Mouse (Mus musculus) midbrain, embryonic 16.5 days (tissue): ENCODE results near the gene Zfp143. TPM values are rescaled to one million over a fixed set of nuclear protein-coding genes. Genes with fewer than 3 reads are reported as not detected.
A peak's percentile ranks its signal among the peaks of the same experiment; 100 is the strongest.
"Not testable (repeated sequence)": the region's sequence is repeated elsewhere in the genome, so short reads cannot be mapped to it uniquely, and the experiment has no call there.

Source experiments
- ATAC-seq: fragments of 200-750 bp; cut with Nextera tagmentation; 2 replicates; pipeline ENCODE4 v1.8.0; 2017; ENCODE audit warnings: moderate TSS enrichment
- H3K27ac ChIP-seq: fragments of 300-500 bp; sonication (generic); 2 replicates; pipeline ENCODE4 v1.5.1; 2014; ENCODE audit warnings: mild to moderate bottlenecking, low read length, mixed read lengths
- H3K27me3 ChIP-seq: fragments of 300-500 bp; sonication (generic); 2 replicates; pipeline ENCODE4 v1.6.1; 2014; ENCODE audit warnings: low read depth, low read length, mixed read lengths; ENCODE audit not compliant: control insufficient read depth, insufficient read depth
- H3K36me3 ChIP-seq: fragments of 300-500 bp; sonication (generic); 2 replicates; pipeline ENCODE4 v1.6.1; 2014; ENCODE audit warnings: mild to moderate bottlenecking, low read length, moderate library complexity, mixed read lengths; ENCODE audit not compliant: control insufficient read depth, insufficient read depth
- H3K4me1 ChIP-seq: fragments of 300-500 bp; sonication (generic); 2 replicates; pipeline ENCODE4 v1.6.1; 2014; ENCODE audit warnings: mild to moderate bottlenecking, low read length, mixed read lengths; ENCODE audit not compliant: control insufficient read depth, insufficient read depth
- H3K4me2 ChIP-seq: fragments of 300-500 bp; sonication (generic); 2 replicates; pipeline ENCODE4 v1.6.1; 2014; ENCODE audit warnings: mild to moderate bottlenecking, low read length, mixed read lengths
- H3K4me3 ChIP-seq: fragments of 300-500 bp; sonication (generic); 2 replicates; pipeline ENCODE4 v1.5.1; 2014; ENCODE audit warnings: low read depth, mild to moderate bottlenecking, low read length, moderate library complexity, mixed read lengths
- H3K9ac ChIP-seq: fragments of 300-500 bp; sonication (generic); 2 replicates; pipeline ENCODE4 v1.6.1; 2014; ENCODE audit warnings: low read depth, low read length, mixed read lengths
- H3K9me3 ChIP-seq: fragments of 300-500 bp; sonication (generic); replicated peaks from 2 replicates; pipeline ENCODE4 v1.6.1; 2014; ENCODE audit warnings: mild to moderate bottlenecking, low read length, mixed read lengths; ENCODE audit not compliant: control insufficient read depth, poor library complexity, severe bottlenecking
- WGBS: fragments of 180-500 bp; shearing (Covaris S2); extraction: QIAGEN DNeasy Blood & Tissue Kit; methylation state at CpG from one replicate; pipeline ENCODE4 v1.1.7; 2014; 5-methylcytosine and 5-hydroxymethylcytosine counted together
- polyA plus RNA-seq: library from polyadenylated mRNA; unstranded; fragments of >200 nt; fragmentation: Nextera tagmentation; extraction: Ambion mirVana; gene quantifications from 2 replicates; pipeline ENCODE4 v1.2.1, GENCODE M21; 2015

Gene Zfp143
- polyA plus RNA-seq, 1 experiment from 2014 or later, result 13.8 TPM

DNA sequence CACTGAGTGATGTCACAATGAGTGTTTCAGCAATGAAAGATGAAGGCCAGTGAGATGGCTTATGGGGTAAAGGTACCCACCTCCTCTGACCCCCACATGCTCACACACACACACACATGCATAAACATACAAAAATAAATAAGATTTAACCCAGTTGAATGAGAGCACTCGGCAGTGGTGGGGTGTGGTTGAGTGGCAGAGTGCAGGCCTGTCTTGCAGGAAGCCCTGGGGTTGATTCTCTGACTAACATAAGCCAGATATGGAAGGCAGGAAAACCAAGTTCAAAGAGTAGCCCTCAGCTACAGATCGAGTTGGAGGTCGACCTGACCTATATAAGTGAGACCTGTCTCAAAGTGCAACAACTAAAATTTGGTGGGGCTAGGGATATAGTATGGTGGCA lies 45.6 kb downstream of the Zfp143 start:
- ATAC-seq, result no peak
- Histone ChIP-seq H3K9me3 (no peaks in the 10 kb centered on the region), H3K9ac (no peak overlapping the region), H3K4me1 (no peaks in the 10 kb centered on the region), H3K27me3 (no peaks in the 10 kb centered on the region), H3K4me2 (no peak overlapping the region), H3K27ac (no peak overlapping the region), H3K36me3 (no peaks in the 10 kb centered on the region), H3K4me3 (no peak overlapping the region)
- WGBS, result 90% methylated on average over 3 of the region's 3 CpGs

DNA sequence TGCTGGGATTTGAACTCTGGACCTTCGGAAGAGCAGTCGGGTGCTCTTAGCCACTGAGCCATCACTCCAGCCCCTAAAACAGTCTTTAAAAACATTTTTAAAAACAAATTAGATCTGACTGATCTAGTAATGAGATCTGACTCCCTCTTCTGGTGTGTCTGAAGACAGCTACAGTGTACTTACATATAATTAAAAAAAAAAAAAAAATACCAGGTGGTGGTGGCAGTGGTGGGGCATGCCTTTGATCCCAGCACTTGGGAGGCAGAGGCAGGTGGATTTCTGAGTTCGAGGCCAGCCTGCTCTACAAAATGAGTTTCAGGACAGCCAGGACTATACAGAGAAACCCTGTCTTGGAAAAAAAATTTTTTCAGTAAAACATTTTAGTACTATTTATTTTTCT lies 47.5 kb downstream of the Zfp143 start:
- ATAC-seq, H3K27ac ChIP-seq, H3K36me3 ChIP-seq, H3K27me3 ChIP-seq, H3K9me3 ChIP-seq, H3K4me3 ChIP-seq, H3K4me1 ChIP-seq, H3K4me2 ChIP-seq, H3K9ac ChIP-seq: not testable (repeated sequence)
- WGBS, result 95% methylated on average over 3 of the region's 3 CpGs

DNA sequence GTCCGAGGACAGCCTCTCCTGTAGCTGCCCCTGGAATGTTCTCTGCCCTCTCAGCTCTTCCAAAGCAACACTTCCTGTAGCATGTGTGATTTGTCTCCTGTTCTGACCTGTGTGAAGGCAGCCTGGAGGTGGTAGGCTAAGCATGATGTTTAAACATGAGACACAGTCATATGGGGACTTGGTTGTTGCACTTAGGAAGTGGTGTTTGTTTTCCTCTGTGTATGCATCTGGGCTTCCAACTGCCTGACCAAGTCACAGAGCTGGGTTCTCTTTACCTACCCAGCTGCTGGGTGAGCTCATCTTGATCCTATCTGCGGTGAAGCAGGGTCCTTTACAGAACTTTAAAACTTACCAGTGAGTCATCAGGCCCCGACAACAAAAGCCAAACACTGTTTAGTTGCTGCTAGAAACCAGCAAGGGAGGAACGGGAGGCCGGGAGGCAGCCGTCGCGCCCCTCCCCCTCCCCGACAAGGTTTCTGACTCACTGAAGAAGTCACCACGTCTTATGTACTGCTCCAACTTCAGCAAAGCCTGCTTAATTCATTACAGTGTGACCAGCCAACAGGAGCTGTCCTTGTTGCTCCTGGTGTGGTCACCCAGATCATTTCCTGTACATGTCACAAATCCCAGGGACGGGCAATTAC lies 48.1 kb downstream of the Zfp143 start:
- no peaks in the 10 kb centered on the region for H3K27me3 ChIP-seq
- no peak overlapping the region for H3K27ac ChIP-seq
- H3K9ac ChIP-seq, result no peak overlapping the region
- H3K4me1 ChIP-seq, result no peaks in the 10 kb centered on the region
- H3K9me3 ChIP-seq, result no peaks in the 10 kb centered on the region
- no peak overlapping the region for H3K4me3 ChIP-seq
- no peak overlapping the region for H3K4me2 ChIP-seq
- H3K36me3 ChIP-seq, result no peaks in the 10 kb centered on the region
- ATAC-seq, result no peak
- 18% methylated on average over 11 of the region's 11 CpGs for WGBS

DNA sequence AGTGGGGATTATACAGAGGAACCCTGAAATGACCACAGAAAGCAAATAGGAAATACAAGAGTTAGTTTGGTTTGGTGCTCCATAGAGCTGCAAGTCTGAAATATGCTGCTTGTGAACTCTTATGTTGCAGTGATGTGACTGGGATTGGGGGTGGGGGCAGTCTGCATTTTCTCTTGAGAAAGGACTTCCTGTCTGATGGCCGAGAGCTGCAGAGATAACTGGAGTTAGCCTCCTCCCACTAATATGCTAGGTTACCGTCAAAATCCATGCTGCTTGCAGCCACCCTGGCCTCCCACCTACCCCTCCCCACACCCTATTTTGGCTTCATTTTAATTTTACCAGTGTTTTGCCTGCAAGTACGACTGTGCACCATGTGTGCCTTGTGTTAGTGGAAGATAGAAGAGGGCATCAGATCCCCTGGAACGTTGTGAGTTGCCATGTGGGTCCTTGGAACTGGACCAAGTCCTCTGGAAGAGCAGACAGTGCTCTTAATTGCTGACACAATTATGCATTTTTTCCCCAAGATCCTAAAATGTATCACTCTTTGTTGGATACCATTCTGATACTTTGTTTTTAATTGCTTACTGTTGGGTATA lies 49.1 kb downstream of the Zfp143 start:
- Histone ChIP-seq H3K4me3 (no peak overlapping the region), H3K4me2 (no peak overlapping the region), H3K9me3 (no peaks in the 10 kb centered on the region), H3K36me3 (no peaks in the 10 kb centered on the region), H3K9ac (no peak overlapping the region), H3K27me3 (no peaks in the 10 kb centered on the region), H3K4me1 (no peaks in the 10 kb centered on the region), H3K27ac (no peak overlapping the region)
- no peak for ATAC-seq
- WGBS, result 64% methylated on average over 4 of the region's 4 CpGs

DNA sequence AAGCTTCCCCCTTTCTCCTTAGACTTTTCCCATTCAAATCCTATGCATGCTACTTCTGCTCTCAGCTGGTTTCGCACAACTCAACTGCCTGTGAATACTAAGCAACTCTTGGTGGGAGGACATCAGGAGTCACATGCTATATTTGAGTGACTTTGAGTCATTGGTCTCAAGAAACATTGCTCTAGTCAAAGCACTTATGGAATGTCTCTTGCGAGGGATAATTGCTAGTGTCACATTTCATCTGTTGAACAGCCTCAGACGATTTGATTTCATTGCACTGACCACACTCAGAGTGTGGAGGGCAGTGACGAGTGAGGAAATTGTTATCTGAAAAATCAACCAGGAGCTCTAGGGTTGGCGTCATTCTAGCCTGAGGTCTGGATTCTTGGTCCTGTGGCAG lies 53.7 kb downstream of the Zfp143 start:
- no peak for ATAC-seq
- H3K9me3 ChIP-seq, result no peaks in the 10 kb centered on the region
- no peak overlapping the region for H3K27ac ChIP-seq
- H3K4me3 ChIP-seq, result no peak overlapping the region
- no peaks in the 10 kb centered on the region for H3K27me3 ChIP-seq
- H3K4me1 ChIP-seq, result no peaks in the 10 kb centered on the region
- no peak overlapping the region for H3K9ac ChIP-seq
- 81% methylated on average over 5 of the region's 5 CpGs for WGBS
- H3K36me3 ChIP-seq, result no peaks in the 10 kb centered on the region
- H3K4me2 ChIP-seq, result no peak overlapping the region

DNA sequence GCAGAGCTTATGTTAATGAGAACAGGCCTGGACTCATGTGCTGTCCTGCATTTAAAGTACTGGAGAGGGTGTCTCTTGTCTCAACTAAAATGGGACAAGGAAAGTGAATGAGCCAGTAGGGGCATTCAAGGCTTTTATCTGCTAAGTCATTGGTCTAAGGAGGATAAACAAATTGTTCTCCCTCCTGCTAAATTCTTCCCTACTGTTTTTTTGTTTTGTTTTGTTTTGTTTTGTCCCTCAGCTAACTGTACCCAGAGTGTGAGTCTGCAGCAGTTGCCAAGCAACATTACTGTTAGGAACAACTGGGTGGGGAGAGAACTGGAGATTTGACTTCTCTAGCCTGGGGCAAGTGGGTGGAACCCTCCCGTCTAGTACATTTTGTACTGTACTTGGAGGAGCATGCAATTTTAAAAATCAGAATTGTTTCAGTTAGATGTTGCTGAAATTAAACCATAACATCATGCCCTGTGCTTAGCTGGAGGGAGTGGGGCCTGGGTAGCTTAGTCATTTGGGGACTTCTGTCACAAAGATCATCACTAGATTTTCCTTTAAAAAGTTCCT lies 55.8 kb downstream of the Zfp143 start:
- H3K27me3 ChIP-seq, result no peaks in the 10 kb centered on the region
- no peaks in the 10 kb centered on the region for H3K9me3 ChIP-seq
- H3K9ac ChIP-seq, result no peak overlapping the region
- H3K4me1 ChIP-seq, result peaks cover 3% of the 10 kb centered on the region; the same call in 1 of the 2 replicates
- H3K27ac ChIP-seq, result no peak overlapping the region
- no peaks in the 10 kb centered on the region for H3K36me3 ChIP-seq
- H3K4me2 ChIP-seq, result no peak overlapping the region
- 19% methylated on average over 1 of the region's 1 CpGs for WGBS
- no peak for ATAC-seq
- no peak overlapping the region for H3K4me3 ChIP-seq

DNA sequence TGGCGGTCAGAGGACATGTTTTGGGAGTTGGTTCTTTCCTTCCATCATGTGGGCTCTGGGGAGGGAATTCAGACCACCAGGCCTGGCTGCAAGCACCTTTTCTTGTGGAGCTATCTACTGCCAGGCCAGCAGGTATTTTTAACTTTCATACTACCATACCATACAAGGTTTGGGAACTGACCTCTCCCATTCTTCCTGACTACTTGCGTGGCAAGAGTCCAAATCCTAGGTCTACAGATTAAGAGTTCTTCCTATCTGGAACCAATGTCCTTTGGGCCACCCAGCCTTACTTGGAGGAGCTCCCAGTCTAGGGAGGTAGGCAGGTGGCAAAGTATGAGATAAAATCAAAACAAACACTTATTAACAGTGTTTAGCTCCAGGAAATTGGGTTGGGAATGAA lies 57.4 kb downstream of the Zfp143 start:
- H3K27ac ChIP-seq, result no peak overlapping the region
- no peaks in the 10 kb centered on the region for H3K27me3 ChIP-seq
- ATAC-seq, result no peak
- H3K4me1 ChIP-seq, result peaks cover 5% of the 10 kb centered on the region; the same call in 1 of the 2 replicates
- no peaks in the 10 kb centered on the region for H3K9me3 ChIP-seq
- H3K4me3 ChIP-seq, result no peak overlapping the region
- no peaks in the 10 kb centered on the region for H3K36me3 ChIP-seq
- H3K9ac ChIP-seq, result no peak overlapping the region
- no peak overlapping the region for H3K4me2 ChIP-seq
- 90% methylated on average over 2 of the region's 2 CpGs for WGBS

DNA sequence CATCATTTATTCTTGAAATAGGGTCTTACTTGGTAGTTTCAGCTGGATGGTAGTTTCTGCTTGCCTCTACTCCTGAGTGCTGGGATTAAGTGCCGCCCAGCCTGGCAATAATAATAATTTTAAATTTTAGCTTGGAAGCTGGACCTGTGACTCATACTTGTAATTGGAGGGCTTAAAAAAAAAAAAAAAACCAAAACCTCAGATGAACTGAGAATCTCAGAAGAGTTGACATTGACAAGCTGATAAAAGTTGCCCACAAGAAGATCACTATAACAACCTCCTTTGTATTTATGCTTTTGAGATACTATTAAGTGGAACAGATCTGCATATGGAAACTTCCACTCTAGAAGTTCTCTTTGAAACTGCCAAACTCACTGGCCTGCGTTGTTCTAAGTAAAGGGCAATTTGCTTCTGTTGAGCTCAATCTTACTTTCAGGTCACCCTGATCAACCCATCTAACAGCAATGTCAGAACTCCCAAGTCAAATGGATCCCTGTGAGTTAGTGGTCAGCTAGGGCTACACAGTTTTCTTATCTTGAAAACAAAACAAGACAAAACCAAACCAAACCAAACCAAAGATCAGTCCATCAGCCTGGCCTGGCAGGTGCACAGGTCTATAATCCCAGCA lies 59.3 kb downstream of the Zfp143 start:
- Histone ChIP-seq H3K4me2 (no peak overlapping the region), H3K27me3 (no peaks in the 10 kb centered on the region), H3K27ac (no peak overlapping the region), H3K4me1 (peaks cover 5% of the 10 kb centered on the region; the same call in 1 of the 2 replicates), H3K4me3 (no peak overlapping the region), H3K9me3 (no peaks in the 10 kb centered on the region), H3K36me3 (no peaks in the 10 kb centered on the region), H3K9ac (no peak overlapping the region)
- ATAC-seq, result no peak
- WGBS, result 85% methylated on average over 2 of the region's 2 CpGs

DNA sequence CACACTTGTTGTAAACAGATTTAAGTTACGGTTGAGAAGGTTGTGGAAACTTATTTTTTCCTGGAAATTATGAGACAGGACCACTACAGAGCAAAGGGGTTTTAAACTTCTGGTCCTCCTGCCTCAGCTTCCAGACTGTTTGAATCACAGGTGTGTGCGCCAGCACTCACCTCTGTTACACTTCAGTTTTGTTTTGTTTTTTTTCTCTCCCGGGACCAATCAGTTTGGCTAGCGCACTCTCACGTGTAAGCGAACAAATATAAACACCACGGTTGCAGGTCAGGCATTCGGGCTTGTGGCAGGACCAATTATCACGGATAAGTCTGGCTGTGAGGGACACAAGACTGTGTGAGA lies 60.1 kb downstream of the Zfp143 start:
- peak overlapping the region; percentile 84 for H3K4me3 ChIP-seq
- peak overlapping the region; percentile 93 for H3K4me2 ChIP-seq
- WGBS, result 3% methylated on average over 9 of the region's 9 CpGs
- H3K27me3 ChIP-seq, result no peaks in the 10 kb centered on the region
- no peak for ATAC-seq
- H3K9ac ChIP-seq, result peak overlapping the region; percentile 64
- peaks cover 5% of the 10 kb centered on the region; the same call in 1 of the 2 replicates for H3K4me1 ChIP-seq
- no peaks in the 10 kb centered on the region for H3K36me3 ChIP-seq
- no peak overlapping the region; the same call in 1 of the 2 replicates for H3K27ac ChIP-seq
- no peaks in the 10 kb centered on the region for H3K9me3 ChIP-seq
